Mouse (Mus musculus) spleen, adult 2 months (tissue): ENCODE data around the gene Cybrd1.

Experiments
- CTCF ChIP-seq: fragments of 200-500 bp; IDR thresholded peaks from 2 replicates; pipeline ENCODE4 v1.5.1; 2011; ENCODE audit warnings: mild to moderate bottlenecking, inconsistent platforms; ENCODE audit not compliant: insufficient read depth, insufficient read length, insufficient replicate concordance; ENCODE audit errors: extremely low read depth
- POLR2A ChIP-seq: fragments of 200-500 bp; IDR thresholded peaks from 2 replicates; pipeline ENCODE4 v1.6.1; 2011; ENCODE audit warnings: low read depth, low read length, inconsistent platforms

- TF ChIP-seq CTCF, result no peak
- no peak for TF ChIP-seq POLR2A
These were observed at the start of gene Cybrd1 for GRCm38 (mm10) chr2:71117797-71118708.
